Mouse (Mus musculus) cerebellum, adult 2 months (tissue): Measurements from ENCODE around the gene Xrcc6.

Experiments used
- CTCF ChIP-seq: fragments of 200-500 bp; IDR thresholded peaks from 2 replicates; pipeline ENCODE4 v1.5.1; 2011; ENCODE audit warnings: low read depth, mild to moderate bottlenecking, control low read depth, low read length, moderate library complexity, borderline replicate concordance; ENCODE audit not compliant: insufficient read depth
- POLR2A ChIP-seq: fragments of 200-500 bp; IDR thresholded peaks from 2 replicates; pipeline ENCODE4 v1.6.1; 2011; ENCODE audit warnings: low read length, control low read depth, borderline replicate concordance; ENCODE audit not compliant: insufficient read depth

- TF ChIP-seq POLR2A (no peak), CTCF (no peak)
These were observed 98.5 kb downstream of the Xrcc6 start for GRCm38 (mm10) chr15:82086131-82086530.
